Mouse (Mus musculus): ENCODE data around the gene Arsg. TPM values are rescaled to one million over a fixed set of nuclear protein-coding genes. Genes with fewer than 3 reads are reported as not detected.

Arsg gene
- total RNA-seq, 1 experiment from 2014 or later, result 1.1 TPM

GRCm38 (mm10) chr11:109561445-109561844 lies 88.3 kb downstream of the Arsg start:
- no peak for ATAC-seq (replicated peaks; ENCODE audit: insufficient number of reproducible peaks, low FRiP score, low TSS enrichment, poor library complexity, severe bottlenecking)

DNA sequence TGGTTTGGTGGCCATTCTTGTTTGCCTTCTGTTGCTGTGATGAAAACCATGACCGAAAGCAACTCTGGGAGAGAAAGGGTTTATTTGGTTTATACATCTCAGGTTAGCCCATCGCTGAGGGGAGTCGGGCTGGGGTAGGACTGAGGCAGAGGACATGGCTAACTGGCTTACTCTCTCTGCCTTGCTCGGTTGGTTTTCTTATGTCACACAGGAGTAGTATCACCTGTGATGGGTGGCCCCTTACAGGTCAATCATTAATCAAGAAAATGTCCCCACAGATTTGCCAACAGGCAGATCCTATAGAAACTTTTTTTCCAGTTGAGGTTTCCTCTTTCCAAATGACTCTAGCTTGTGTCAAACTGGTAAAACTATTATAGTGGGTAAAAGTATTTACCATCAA lies 90.5 kb downstream of the Arsg start:
- ATAC-seq (replicated peaks; ENCODE audit: insufficient number of reproducible peaks, low FRiP score, low TSS enrichment, poor library complexity, severe bottlenecking), result no peak

GRCm38 (mm10) chr11:109564466-109565214 lies 91.5 kb downstream of the Arsg start:
- no peak for ATAC-seq (replicated peaks; ENCODE audit: insufficient number of reproducible peaks, low FRiP score, low TSS enrichment, poor library complexity, severe bottlenecking)

DNA sequence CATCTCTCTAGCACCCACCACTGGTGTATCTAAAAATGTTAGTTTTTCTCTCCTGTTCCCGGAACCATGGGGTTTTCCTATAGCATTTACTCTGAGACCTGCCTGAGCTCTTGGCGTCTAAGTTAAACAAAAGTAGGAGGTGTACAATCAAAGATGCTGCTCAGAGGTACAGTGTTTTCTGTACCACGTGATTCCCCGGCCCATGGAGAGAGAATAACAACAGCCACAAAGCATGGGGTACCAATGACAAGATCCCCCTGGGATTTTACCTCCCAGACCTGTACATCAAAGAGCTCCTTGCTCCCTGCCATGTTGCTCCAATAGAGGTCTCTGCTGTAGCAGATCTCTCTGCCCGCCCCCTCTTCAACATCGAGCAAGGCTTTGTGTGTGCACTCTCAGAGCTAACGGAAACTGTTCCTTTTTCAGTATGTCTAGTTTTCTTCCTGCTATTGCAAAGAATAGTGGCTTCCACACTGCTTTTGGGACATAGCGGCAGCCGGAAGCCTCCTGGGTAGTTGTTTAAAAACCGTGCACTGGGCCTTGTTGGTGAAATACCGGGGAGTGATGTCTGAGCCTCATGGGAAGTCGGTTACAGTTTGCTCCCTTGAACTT lies 95.9 kb downstream of the Arsg start:
- no peak for ATAC-seq (replicated peaks; ENCODE audit: insufficient number of reproducible peaks, low FRiP score, low TSS enrichment, poor library complexity, severe bottlenecking)

GRCm38 (mm10) chr11:109569809-109570208 lies 96.6 kb downstream of the Arsg start:
- ATAC-seq (replicated peaks; ENCODE audit: insufficient number of reproducible peaks, low FRiP score, low TSS enrichment, poor library complexity, severe bottlenecking), result no peak

GRCm38 (mm10) chr11:109572051-109572450 lies 98.9 kb downstream of the Arsg start:
- 0 out of 2 replicates have a peak, but pooled peaks have one; percentile 17 for ATAC-seq (replicated peaks; ENCODE audit: insufficient number of reproducible peaks, low FRiP score, low TSS enrichment, poor library complexity, severe bottlenecking)

DNA sequence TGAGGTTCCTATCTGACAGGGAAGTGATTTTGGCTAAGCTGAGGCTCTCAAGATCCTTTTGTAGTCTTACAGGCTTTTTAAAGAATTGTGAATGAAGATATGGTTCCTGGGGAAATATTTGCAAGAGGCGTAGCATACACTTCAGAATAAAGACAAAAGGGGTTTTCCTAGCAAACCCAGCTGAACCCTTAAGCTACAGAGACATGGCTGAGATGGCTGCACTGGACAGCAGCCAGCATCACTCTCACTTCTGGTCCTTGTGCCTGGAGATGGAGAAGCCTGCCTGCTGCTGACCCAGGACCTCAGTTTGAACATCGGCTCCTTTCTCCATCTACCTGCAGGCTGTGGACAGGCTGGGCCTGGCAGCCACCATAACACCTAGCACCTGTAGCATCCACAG lies 101.4 kb downstream of the Arsg start:
- no peak for ATAC-seq (replicated peaks; ENCODE audit: insufficient number of reproducible peaks, low FRiP score, low TSS enrichment, poor library complexity, severe bottlenecking)

- no peak for ATAC-seq (replicated peaks; ENCODE audit: insufficient number of reproducible peaks, low FRiP score, low TSS enrichment, poor library complexity, severe bottlenecking)
Observed at GRCm38 (mm10) chr11:109575832-109576231, 102.7 kb downstream of the Arsg start.

DNA sequence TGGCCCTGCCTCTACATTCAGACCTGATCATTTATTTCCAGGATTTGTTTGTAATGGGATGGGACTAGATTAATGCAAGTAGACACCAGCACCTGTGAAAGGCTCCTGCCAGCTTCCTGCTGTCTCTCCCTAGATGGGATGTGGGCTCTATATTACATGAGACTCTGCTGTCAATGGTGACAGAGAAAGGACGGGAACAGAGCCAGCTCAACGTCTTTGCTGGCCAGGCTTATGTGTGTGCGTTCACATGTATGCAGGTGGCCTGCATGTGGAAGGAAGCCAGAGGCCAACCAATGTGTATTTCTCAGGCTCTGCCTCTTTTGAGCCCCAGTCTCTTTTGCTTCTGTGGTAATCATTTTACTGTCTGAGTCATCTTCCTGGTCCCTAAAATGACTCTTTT lies 105.4 kb downstream of the Arsg start:
- ATAC-seq (replicated peaks; ENCODE audit: insufficient number of reproducible peaks, low FRiP score, low TSS enrichment, poor library complexity, severe bottlenecking), result no peak

GRCm38 (mm10) chr11:109579999-109580398 lies 106.8 kb downstream of the Arsg start:
- no peak for ATAC-seq (replicated peaks; ENCODE audit: insufficient number of reproducible peaks, low FRiP score, low TSS enrichment, poor library complexity, severe bottlenecking)

- no peak for ATAC-seq (replicated peaks; ENCODE audit: insufficient number of reproducible peaks, low FRiP score, low TSS enrichment, poor library complexity, severe bottlenecking)
Observed at GRCm38 (mm10) chr11:109583986-109584385, 110.8 kb downstream of the Arsg start.

DNA sequence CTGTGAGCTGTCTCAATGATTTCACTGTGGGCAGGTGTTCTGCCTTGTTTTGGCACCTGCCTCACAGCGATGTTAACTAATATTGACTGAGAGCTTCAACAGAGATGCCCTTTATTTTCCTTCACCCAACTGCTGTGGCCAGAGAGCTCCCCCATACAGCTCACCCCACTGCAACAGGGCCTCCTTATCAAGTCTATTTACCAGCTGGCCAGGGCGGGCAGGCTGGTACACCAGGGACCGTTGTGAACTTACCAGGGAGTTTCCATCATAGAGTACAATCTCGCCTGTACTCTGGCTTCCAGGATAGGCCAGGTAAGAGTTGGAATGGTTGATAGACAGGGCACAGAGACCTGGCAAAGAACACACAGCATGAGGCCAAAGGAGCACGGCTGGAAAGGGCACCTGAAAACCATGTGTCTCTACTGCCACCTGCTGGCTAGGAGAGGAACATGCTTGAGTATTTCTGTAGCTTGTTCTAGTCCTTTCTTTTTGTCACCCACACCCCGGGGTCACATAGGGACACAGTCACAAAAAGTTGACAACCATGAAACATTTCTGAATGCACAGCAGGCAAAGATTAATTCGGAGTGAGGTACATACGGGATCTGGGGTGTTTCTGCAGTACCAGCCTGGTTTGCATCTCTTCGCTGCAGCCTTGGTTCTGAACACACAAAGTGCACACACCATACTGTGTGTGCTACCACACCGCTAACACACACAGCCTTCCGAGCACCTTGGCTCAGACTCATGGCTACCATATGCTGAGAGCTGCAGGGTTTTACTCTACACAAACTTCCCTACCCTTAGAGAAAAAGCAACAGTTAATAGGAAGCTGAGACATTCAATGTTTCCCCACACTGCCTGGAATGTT lies 111.9 kb downstream of the Arsg start:
- peak; percentile 79 for ATAC-seq (replicated peaks; ENCODE audit: insufficient number of reproducible peaks, low FRiP score, low TSS enrichment, poor library complexity, severe bottlenecking)

DNA sequence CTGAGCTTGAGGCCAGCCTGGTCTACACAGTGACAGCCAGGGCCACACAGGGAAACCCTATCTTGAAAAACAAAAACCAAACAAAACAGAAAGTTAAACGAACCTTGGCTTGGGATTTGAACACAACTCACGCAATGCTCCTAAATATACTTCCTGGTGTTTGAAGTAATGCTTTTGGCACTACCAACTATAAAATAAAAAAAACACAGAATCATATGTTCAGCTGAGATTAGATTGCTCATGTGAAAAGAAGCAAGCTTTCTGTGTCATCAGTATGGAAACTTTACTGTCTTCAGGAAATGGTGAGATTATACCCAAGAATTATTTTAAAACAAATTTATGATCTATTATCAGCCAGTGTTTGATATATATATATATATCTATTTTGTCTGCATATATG lies 113.2 kb downstream of the Arsg start:
- ATAC-seq (replicated peaks; ENCODE audit: insufficient number of reproducible peaks, low FRiP score, low TSS enrichment, poor library complexity, severe bottlenecking), result no peak

DNA sequence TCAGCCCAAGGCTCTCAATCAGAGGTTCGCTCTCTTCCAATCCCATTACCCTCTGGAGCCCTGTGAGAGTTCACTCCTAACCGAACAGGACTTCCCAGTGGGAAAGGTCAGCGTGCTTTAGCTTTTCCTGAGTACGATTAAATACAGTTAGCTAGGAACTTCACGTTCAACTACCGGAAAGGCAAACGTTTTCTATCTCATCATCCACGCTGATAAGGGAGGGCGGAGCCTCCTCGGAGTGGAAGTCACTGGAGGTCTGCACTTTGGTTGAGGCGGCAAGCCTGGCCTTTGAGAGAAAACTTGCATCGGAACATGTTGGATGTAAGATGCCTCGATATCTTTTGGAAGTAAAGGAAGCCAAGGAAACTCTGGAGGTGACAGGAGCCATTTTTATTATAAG lies 113.8 kb downstream of the Arsg start:
- no peak for ATAC-seq (replicated peaks; ENCODE audit: insufficient number of reproducible peaks, low FRiP score, low TSS enrichment, poor library complexity, severe bottlenecking)

DNA sequence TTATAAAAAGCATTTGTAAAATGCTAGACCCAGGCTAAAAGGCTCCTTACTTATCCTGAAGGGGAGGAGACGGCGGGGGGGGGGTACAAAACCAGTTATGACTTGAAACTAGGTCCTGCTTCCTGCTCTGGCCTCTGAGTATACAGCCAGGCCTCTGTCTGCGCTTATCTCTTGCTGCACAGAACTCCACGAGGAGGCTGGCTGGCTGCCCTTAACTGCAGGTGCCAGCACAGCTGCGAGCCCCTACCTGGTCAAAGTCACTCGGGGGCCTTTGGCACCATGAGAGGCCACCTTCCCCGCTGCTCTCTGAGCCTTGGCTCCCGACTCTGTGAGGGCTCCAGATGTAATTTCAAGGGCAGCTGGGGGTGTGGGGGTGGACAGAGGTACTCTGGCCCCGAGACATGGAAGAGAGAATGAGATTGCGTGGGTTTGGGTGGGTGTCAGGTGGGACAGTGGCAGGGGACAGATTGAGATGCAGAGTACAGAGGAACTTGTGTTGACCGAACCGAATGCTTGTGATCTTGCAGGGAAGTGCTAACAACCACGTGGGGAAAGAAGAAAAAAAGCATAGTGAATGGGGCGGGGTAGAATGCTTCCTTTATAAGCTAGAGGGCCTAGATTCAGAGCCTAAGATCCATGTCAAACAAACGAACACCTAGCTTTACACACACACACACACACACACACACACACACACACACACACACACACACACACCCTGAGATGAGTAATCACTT lies 114.6 kb downstream of the Arsg start:
- no peak for ATAC-seq (replicated peaks; ENCODE audit: insufficient number of reproducible peaks, low FRiP score, low TSS enrichment, poor library complexity, severe bottlenecking)

DNA sequence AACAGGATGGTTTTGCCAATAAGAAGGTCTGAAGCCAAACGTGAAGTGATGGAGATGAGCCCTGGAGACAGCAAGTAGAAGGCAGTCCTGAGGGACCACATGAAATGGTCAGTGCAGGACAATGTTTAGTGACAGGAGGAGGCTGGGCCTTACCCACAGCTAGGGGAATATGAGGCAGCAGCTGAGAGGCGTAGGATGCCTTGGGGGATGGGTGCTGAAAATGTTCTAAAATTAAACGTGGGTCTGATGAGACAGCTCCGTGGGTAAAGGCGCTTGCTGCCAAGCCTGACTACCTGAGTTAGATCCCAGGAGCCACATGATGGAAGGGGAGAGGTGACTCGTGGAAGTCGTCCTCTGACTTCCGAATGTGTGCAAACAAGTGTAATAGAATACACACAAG lies 116.8 kb downstream of the Arsg start:
- ATAC-seq (replicated peaks; ENCODE audit: insufficient number of reproducible peaks, low FRiP score, low TSS enrichment, poor library complexity, severe bottlenecking), result no peak

DNA sequence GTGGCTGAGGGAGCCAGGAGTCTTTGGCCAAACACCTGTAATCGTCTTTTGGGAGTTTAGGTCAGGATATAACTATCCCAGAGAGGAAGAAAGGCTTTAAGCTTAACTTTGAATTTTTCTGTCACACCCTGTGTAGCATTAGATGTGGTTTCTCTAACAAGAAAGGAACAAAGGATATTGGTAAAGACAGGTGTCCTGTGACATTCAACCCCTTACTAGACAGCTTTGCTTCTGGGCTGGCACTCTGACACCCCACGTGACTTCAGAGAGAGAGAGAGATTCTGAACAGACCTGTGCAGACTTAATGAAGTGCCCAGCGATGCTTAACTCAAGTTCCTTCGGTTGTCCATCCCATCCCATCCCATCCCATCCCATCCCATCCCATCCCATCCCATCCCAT lies 118.3 kb downstream of the Arsg start:
- no peak for ATAC-seq (replicated peaks; ENCODE audit: insufficient number of reproducible peaks, low FRiP score, low TSS enrichment, poor library complexity, severe bottlenecking)

DNA sequence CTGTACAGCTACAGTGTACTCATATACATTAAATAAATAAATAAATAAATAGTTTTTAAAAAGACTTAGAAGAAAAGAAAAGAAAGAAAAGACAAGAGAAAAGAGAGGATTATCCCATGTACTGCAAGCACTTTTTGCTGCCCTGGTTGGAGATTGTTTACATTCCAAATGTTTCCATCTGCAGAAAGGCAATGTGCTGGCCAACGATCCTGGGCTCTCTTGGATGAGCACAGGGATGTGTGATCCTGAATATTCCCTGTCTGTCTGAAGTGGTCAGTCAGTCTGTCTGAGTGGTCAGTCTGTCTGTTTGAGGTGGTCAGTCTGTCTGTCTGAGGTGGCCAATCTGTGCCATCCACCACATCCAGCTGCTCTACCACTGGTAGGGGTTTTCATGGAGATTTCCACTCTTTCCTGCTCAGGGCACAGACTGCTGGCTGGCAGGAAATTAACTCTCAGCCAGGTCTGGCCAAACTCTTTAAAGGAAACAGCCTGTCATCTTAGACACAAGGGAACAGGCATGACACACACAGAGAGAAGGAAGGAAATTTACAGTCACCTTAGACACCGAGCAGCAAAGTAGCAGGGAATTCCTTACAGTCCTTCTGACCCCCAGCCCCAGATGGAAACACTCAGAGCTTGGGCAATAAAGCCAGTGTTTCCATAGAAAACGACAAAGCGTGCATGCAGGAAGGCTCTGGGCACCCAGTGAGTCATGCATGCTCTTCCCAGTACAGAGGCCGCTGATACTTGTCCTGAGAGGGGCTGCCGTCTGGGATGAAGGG lies 120.2 kb downstream of the Arsg start:
- no peak for ATAC-seq (replicated peaks; ENCODE audit: insufficient number of reproducible peaks, low FRiP score, low TSS enrichment, poor library complexity, severe bottlenecking)

Data from monocyte, adult 5-6 weeks (primary cell).